Mouse (Mus musculus) retina, postnatal 1 day (tissue): ENCODE results near the gene Rnf187.
"Not testable (repeated sequence)": the region's sequence is repeated elsewhere in the genome, so short reads cannot be mapped to it uniquely, and the experiment has no call there.

Source experiments
- DNase-seq: peaks from one replicate; pipeline ENCODE4 v3.0.0-alpha.2; 2012

The Rnf187 gene

DNA sequence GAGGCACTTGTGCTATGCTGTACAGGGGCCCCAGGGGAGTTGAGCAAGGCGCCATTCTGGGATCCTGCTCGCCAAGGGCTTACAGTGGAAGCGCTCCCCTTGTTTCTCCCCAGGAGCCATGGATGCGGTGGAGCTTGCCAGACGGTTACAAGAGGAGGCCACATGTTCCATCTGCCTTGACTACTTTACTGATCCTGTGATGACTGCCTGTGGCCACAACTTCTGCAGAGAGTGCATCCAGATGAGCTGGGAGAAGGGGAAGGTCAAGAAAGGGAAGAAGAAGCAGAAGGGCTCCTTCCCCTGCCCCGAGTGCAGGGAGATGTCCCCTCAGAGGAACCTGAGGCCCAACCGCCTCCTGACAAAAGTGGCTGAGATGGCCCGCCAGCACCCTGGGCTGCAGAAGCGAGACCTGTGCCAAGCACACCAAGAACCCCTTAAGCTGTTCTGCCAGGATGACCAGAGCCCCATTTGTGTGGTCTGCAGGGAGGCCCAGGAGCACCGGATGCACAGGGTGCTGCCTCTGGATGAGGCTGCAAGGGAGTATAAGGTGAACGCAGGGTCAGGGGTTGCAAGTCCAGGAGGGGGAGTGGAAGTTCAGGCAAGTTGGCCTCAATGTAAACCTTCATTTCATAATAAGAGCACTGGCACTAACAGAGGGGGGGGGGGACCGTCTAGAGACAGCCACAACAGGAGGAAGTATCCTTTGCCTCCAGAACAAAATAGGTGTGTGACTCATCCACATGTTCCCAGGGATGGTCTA is 26.5 kb upstream of the Rnf187 start:
- DNase-seq = no peak

GRCm38 (mm10) chr11:58964216-58964615 is 25.5 kb upstream of the Rnf187 start:
- no peak for DNase-seq

DNA sequence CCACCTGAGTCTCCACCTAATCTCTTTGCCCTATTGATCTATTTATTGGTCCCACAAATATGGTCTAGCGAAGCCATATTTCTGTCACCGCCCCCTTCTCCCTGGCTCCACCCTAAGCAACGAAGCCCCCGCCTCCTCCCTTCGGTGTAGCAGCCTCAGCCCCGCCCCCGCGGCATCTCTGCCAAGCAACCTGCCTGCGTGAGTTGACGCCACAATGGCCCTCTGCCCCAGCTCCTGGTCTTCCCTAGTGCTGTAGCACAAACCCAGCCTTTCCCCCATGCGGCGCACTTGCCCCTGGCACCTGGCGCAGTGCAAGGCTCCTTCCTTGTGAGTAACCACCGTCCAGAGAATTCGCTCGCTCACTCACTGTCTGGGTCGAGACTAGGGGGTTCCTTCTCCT is 24.8 kb upstream of the Rnf187 start:
- peak; percentile 34 for DNase-seq

- DNase-seq = peak; percentile 30
These were observed 22.9 kb upstream of the Rnf187 start for GRCm38 (mm10) chr11:58961364-58962177.

DNA sequence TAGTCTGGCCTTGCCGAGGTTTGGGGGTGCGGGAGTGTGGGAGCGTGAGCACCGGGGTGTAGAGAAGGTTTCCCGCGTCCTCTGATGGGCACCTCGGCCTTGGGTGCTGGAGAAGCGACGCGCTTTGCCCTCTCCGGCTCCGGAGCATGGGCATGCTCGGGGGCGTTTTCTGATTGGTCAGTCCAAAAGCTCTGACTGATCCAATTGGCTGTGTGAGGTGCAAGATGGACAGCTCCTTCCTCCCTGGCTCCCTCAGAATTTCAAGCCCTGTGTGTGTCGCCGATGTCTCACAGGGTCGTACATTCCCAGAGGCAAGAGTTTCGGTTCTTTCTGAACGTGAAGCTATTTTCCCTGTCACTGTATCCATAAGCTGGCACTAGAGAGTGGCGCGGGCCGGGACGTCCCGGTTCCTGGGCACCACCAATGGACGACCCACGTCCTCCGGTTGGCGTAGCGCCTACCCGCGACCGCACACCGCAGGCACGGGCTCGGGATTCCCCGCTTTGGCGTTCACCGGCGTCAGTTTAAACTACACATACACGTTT is 21.3 kb upstream of the Rnf187 start:
- DNase-seq = peak; percentile 92

DNA sequence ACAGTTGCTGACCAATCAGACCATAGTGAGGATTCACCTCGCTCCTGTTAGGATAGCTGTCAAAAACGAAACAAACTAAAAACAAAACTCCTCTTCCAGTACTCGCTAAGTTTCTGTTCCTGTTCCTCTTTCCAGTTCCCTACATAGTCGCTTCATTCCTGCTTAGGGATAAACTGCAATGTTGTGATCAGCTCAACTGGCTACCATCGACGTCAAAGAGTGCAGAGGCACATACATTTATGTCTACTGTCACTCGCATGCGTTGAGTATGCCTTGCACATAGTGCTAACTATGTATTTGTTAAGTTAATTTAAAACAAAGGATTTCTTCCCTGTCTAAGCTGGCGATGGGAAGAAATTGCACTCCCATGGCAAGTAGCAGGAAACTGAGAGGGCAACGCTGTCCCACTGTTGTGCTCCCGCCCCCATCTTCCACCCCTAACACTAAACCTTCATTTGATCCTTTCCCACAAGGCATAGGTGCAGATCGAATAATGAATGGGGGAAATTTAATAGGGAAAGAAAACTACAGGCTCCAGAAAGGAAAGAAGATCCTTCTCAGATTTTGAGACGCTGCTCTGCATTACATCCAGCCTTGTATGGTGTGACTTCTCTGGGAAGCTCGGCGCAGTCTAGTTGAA is 20.6 kb upstream of the Rnf187 start:
- no peak for DNase-seq

- DNase-seq = no peak
These were observed 19.8 kb upstream of the Rnf187 start for GRCm38 (mm10) chr11:58958536-58958935.

- no peak for DNase-seq
These were observed 18.7 kb upstream of the Rnf187 start for GRCm38 (mm10) chr11:58957226-58957914.

DNA sequence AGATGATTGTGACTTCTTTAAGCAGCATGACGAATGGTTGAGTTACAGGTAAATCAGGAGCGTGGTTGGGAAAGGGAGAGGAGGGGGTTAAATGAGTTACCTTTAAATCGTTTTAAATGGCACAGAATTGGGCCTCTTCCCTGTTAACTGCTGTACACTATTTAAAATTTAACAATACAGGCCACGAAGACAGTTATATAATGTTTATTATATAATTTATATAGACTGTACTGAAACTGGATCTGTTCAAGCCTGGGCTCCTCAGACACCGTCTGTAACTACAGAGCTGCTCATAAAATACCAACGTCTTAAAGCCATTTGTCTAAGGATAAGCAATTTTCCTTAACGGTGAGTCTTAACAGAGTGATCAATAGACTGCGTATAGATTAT is 17.1 kb upstream of the Rnf187 start:
- no peak for DNase-seq

GRCm38 (mm10) chr11:58955143-58955867 is 16.6 kb upstream of the Rnf187 start:
- DNase-seq = peak; percentile 83

DNA sequence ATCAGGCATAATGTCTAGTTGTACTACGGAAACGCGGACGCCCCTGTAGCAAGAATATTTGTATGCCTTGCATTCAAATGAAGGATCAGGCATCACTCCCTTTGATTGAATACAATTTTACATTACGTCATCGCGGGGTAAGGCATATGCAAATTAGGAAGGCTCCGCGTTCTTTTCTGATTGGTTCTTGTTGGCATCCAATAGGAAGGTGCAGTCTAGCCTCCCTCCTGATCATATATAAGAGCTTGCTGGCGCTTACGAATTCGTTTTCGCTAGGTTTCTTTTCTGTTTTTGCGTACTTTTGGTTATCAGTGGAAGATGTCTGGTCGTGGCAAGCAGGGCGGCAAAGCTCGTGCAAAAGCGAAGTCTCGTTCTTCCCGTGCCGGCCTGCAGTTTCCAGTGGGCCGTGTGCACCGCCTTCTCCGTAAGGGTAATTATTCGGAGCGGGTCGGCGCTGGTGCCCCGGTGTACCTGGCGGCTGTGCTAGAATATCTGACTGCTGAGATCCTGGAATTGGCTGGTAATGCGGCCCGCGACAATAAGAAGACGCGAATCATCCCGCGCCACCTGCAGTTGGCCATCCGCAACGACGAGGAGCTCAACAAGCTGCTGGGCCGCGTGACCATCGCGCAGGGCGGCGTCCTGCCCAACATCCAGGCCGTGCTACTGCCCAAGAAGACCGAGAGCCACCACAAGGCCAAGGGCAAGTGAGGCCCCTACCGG is 15.9 kb upstream of the Rnf187 start, which contains the start of the genes Hist3h2a and Trim17:
Gene Hist3h2a (plus strand): TSS at position 266 of the 723 bp plus-strand sequence.
Gene Trim17 (plus strand): TSS at position 266 of the 723 bp plus-strand sequence.
- DNase-seq = peak; percentile 99

DNA sequence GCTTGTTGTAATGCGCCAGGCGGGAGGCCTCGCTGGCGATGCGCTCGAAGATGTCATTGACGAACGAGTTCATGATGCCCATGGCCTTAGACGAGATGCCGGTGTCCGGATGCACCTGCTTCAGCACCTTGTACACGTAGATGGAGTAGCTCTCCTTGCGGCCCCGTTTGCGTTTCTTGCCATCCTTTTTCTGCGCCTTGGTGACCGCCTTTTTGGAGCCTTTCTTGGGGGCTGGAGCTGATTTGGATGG is 15.4 kb upstream of the Rnf187 start:
- not testable (repeated sequence) for DNase-seq

DNA sequence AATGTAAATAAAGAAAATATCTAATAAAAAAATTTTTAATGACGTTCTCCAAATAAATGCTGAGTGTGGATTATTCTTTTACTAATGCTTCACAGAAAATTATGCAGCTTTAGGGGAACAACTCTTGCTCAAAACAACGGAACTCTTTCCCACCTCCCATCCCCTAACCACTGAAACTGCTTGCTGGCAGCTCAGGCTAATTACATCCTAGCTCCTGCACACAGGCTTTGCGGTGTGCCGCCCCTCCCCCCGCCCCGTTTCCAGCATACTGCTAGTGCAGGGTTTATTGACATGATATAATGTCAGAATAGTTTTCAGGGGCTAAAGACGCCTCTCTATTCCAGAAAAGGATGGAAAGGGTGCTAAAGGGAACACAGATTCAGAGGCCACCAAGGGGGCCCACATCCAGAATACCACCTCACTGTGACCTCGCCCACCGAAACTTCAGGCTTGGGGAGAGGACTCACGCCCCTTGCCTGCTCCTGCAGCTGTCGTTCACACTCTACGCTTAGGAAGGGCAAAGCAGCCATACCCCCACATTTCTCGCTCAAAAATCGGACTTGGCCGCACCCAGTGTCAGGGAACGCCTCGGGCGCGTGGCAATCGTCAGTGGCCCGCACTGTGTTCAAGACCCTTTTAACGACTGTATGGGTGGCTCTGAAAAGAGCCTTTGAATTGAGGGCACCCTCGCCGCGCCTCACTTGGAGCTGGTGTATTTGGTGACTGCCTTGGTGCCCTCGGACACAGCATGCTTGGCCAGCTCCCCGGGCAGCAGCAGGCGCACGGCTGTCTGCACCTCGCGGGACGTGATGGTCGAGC is 14.8 kb upstream of the Rnf187 start:
- peak; percentile 70 for DNase-seq

DNA sequence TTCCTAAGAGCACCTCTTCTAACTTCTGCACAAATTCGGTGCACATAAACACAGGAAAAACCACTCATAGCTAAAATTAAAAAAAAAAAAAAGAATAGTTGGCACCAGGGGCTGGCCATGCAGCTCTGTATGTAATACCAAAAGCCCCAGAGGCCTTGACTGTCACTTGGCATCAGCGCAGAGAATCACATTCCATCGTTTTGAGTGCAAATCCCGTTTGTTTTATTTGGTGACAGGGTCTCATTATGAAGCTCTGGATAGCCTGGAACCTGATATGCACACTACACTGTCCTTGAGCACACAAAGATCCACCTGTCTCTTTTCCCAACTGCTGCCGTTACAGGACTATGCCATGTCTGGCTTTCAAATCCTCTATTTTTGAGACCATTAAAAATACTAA is 12.5 kb upstream of the Rnf187 start:
- peak; percentile 25 for DNase-seq

DNA sequence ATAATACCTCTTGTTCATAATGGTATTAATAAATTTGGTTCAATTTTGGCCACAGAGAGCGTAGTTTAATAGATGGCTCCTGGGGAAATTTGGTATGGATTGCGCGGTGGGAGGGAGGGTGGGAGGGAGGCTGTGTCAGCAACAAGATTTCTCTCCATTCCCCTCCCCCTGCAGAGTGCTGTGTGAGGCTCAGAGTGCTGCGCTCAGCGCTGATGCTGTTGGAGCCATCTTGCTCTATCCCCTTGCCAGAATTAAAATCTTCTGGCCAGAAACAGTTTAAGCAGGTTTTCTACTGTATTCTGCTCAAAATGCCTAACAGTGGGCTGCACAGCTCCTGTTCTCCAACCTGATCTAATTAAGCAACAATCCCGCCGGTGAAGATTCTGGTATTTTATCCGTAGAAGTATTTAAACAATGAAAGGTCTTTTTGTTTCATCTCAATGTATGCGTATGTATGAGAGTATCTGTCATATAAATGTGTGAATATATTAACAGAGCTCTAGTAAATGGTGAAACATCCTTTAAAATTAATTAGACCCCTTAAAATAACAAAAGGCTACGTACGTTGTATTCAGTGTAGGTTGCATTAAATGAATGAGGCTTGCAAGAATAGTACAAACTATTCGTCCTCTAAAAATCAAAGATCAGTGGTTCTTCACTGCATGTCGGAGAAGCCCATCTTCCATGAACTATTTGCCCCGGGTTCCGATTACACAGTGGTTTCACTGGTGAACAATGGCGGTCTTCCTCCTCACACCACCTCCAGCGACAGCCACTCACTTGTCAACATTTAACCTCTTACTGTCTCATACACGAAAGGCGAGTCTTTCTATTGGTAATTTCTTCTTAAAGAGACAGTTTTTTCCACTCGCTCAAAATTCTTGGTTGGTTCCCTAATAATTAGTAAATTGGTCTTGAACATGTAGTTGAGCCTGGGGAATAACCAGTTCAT is 11.0 kb upstream of the Rnf187 start:
- DNase-seq = peak; percentile 79

DNA sequence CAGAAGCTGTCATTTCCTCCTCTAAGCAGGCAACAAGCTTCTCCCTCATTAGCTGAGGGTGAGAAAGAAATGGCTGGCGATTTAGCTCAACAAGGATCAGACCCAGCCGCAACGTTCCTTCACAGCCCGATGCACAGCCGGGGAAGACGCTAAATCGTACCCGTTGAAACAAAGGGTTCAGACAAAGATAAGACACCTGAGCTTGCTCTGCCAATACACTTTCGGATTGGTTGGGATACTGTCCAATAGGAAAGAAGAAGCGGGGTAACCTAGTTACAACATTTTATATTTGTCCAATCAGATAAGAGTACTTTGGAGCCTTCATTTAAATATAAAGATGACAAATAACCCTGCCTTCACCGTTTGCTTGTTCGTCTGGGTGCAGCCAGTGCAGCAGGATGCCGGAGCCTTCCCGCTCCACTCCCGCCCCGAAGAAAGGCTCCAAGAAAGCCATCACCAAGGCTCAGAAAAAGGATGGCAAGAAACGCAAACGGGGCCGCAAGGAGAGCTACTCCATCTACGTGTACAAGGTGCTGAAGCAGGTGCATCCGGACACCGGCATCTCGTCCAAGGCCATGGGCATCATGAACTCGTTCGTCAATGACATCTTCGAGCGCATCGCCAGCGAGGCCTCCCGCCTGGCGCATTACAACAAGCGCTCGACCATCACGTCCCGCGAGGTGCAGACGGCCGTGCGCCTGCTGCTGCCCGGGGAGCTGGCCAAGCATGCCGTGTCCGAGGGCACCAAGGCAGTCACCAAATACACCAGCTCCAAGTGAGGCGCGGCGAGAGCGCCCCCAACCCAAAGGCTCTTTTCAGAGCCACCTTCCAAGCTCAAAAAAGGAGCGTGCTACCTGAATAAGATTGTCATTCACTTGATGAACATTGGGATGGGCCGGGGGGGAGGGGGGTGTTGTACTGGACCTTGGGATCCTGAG is 10.1 kb upstream of the Rnf187 start, which contains the start of gene Hist3h2ba:
Gene Hist3h2ba (plus strand): TSS at position 379 of the 938 bp plus-strand sequence.
- peak; percentile 98 for DNase-seq

DNA sequence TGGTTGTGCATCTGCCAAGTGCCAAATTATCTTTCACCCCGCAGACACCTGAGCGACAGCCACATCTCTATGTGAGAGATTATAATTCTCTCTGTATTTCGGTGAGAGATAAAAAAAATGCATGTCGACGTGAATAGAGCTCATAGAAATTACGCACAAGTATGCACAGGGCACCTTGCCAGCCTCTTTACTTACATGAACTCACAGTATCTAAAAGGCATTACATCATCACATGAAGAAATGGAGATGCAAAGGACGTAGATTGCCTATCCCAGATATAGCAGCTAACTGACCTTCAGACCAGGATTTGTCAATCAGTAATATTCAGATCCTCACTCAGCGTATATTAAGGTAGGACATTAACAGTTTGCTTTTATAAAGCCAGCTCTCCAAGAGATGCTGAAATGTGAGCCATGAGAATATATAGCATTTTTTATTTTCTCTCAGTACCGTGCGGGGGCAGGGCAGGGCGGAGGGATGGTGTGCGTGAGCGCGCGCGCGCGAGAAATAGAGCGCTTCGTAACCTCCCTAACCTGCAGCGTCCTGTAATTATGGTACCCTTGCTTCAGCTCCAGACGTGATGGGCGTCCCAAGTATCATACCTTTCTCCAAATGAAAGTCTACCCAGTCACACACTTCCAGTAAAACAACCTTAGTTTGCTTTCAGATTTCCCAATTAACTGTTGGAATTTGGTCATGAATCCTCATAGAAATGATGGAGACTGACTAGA is 9.2 kb upstream of the Rnf187 start:
- DNase-seq = peak; percentile 51
